Mouse (Mus musculus): ENCODE results near the gene Olfr894.
"Not testable (repeated sequence)": the region's sequence is repeated elsewhere in the genome, so short reads cannot be mapped to it uniquely, and the experiment has no call there.

Olfr894 gene

DNA sequence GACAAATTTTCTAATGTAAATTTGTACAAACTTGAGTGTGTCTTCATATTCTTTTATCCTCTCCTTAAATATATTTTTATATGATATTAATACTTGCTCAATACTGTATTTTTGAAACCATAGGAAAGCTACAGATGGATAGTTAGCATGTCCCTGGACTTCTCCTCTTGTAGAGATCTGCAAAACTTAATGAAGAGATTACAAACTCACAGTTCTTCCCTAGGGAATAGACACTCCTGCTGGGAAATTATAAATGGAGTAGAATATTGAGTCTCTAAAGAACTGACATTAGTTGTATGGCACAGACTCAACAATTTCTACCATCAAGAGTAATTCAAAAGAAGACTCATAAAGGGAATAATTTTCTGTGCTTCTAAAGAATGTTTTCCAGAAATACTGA, at the start of gene Olfr894:
Olfr894 (plus strand) TSS at position 301 of the 400 bp plus-strand sequence.
- DNase-seq: no peak

DNA sequence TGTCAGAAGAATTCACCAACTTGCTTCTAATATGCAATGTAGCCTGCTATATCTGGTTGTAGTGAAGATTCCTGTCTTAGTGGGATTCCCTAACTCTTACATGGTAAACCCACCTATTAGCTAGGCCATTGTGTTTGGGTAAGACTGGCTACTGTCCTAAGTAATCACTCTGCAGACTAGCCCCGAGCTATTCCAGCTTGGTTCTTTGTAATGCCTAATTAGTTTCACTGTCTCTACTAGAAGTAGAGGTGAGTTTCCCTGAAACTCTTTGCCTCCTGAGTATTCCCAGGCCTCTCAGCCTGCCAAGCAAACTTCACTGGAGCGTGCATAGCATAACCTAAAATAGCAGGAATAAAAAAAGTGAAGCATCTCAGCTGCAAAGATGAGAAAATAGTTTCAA, 49.5 kb upstream of the Olfr894 start:
- not testable (repeated sequence) for DNase-seq

DNA sequence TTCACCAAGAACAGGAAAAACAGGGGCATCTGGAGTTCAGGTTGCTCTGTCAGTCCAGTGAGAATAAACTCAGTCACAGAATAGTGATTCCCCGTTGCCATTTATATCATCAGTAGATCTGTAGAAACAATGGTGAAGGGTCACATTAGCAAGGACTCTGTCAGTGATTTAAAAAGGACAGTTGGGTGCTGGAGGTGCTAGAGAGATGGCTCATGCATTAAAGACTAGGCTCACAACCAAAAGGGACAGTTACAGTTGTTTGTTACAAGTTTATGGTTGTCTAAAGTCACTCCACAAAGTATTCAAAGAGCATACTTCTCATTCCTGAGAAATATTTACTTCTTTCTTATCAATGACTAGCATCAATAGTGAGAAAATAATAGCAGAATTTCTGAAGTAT, 37.1 kb upstream of the Olfr894 start, which contains the start of gene Olfr891:
Olfr891 (minus strand) TSS at position 101 of the 400 bp plus-strand sequence.
- DNase-seq: no peak

DNA sequence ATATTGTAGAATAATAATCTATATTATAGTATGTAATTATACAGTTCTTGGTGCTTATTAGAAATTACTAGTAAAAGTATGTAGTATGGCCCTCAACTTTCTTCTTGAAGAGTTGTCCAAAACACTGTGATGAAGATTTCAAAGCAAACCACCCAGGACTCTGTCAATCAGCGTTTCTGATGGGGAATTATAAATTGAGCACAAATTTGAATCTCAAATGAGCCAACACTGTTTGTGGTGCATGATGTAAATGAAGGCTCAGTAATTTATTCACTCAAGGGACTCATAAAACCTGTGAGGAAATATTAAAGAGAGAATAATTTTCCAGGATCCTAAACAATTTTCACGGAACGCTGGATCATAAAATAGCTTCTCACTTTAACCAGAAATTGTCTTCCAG, 9.8 kb upstream of the Olfr894 start, which contains the start of gene Olfr893:
Olfr893 (plus strand) TSS at position 301 of the 400 bp plus-strand sequence.
- DNase-seq: no peak

DNA sequence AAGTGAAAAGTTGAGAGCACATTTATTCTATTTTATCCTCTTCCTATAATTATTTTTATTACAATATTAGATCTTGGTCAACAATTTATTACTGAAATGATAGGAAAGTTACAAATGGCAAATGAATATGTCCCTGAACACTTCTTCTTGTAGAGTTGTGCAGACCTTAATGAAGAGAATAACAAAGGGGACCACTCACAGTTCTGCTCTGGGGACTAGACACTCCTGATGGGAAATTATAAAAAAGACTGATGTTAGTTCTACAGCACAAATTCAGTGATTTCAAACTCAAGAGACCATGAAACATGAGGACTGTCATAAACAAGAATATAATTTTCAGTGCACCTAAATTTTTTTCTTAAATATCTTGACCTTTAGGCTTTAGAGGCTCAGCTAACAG, 34.6 kb downstream of the Olfr894 start, which contains the start of gene Olfr143:
Olfr143 (plus strand) TSS at position 301 of the 400 bp plus-strand sequence.
- DNase-seq: no peak

DNA sequence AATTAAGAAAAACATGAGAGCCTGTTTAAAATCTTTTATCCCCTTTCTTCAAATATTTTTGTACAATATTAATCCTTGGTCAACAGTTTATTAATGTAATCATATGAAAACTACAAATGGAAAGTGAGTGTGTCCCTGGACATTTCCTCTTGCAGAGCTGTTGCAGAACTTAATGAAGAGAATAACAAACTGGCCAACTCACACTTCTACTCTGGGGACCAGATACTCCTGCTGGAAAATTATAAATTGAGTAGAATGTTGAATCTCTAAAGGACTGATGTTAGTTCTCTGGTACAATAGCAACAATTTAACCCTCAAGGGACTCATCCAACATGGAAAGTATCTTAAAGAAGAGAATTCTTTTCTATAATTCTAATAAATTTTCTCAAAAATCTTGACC, 49.7 kb downstream of the Olfr894 start, which contains the start of gene Olfr895:
Olfr895 (plus strand) TSS at position 301 of the 400 bp plus-strand sequence.
- no peak for DNase-seq
